Mouse (Mus musculus) thymus, postnatal 4 days (tissue): Measurements from ENCODE around the gene Pdha2.

Experiments used
- DNase-seq: peaks from one replicate; pipeline ENCODE4 v3.0.0; 2021

The Pdha2 gene

DNA sequence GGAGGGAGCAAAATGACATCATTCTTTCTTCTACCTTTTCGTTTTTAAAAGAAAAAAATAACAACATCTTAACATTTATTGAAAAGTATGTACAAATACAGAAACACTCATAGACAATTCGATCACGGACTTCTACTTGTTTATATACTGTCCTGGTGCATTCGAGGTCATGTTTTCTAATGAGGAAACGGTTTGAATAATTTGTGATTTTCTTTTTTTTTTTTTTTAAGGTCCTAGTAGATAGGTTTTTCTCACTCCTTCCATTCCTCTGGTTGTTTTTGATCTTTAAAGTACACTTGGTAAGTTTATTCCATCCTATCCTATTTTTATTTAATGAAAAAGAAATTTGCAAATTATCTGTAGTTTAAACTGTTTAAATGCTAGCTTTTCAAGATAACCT, at the start of gene Pdha2:
Gene Pdha2 (minus strand): TSS at position 101 of the 400 bp plus-strand sequence.
- no peak for DNase-seq

DNA sequence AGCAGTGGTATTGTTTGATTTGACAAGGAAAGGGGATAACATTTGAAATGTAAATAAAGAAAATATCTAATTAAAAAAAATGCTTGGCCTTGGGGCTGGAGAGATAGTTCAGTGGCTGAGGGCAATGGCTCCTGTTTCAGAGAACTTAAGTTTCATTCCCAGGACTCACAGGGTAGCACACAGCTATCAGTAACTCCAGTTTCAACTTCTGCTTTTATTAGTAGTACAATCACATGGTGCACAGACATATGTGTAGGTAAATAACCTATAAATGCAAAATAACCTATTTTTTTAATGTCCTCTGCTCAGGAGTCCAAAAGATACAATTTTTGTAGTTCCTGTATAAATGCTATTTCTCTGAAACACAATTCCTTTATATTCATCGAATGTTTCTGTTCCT, 48.4 kb upstream of the Pdha2 start:
- DNase-seq: no peak

DNA sequence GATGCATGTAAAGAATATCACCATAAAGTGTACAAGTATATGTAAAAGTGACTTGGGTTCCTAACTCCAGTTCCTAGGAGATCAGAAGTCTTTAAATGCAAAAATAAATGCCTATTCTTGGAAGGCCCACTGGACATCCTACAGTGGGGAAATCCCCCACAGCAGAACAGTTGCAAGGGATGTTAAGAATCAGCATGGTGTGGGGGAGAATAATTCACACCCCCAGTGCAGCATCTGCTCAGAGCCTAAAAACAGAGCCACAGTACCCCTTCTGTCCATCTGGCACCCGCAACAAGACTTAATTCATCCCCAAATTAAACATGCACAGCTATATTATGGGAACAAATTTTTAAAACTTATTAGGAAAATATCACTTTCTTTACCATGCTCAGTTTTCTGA, 39.3 kb upstream of the Pdha2 start:
- DNase-seq: no peak

- no peak for DNase-seq
Observed at GRCm38 (mm10) chr3:141244725-141245298, 32.7 kb upstream of the Pdha2 start.

- no peak for DNase-seq
Observed at GRCm38 (mm10) chr3:141238071-141238470, 25.9 kb upstream of the Pdha2 start.

- no peak for DNase-seq
Observed at GRCm38 (mm10) chr3:141229148-141229547, 17.0 kb upstream of the Pdha2 start.

DNA sequence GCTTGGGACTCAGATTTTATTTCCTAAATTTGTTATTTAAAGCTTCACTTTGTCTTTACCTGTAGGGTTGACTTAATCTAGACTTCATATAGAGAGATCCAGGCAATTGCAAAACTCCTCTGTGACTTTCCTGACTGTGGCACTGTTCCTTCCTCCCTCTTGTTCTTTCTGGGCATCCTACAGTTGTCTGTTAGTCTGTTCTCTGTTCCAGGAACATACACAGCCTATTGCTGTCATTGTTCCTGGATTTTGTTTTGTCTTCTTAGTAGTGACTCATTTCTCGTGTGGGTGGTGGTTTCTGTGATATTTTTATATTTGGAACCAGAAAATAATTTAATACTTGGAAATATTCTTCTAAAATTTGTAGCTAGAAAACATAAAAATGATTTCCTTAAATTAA, 10.2 kb upstream of the Pdha2 start:
- no peak for DNase-seq

GRCm38 (mm10) chr3:141218561-141218960, 6.4 kb upstream of the Pdha2 start:
- no peak for DNase-seq

- DNase-seq: no peak
Observed at GRCm38 (mm10) chr3:141216999-141217398, 4.8 kb upstream of the Pdha2 start.

DNA sequence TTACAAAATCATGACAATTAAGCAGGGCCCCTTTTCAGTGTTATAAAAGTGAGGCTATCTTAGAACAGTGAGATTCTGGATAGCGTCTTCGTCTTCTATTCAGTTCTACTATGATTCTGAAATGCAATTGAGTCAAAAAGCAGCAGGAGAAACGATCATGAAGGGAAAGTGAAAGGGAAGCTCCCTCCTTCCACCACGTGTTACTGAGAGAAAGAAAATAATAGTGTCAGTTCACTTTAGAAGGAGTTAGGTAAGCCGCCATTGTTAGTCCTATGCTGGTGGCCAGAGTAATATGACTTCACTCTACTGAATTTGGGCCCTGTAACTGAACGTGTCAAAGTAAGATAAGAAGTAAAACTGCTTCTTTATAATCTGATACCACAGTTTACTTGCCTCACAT, 4.1 kb upstream of the Pdha2 start:
- no peak for DNase-seq

DNA sequence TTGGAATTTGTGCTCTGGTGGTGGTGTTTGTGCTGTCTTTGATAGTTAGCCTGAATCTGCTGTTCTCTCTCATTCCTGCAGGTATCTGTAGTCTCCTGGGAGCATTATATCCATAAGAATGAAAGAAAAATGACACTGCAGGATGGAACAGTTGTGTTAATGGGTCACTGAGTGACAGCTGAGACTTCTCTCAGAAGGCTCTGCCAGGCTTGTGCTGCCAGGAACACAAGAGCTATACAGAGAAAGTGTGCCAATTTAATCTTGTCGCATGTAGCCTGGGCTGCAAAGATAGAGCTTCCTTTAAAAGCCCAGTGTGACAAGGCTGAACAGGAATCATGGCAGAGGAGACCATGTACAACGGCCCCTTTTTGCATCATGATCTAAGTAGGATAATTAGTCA, 2.6 kb upstream of the Pdha2 start:
- DNase-seq: no peak

DNA sequence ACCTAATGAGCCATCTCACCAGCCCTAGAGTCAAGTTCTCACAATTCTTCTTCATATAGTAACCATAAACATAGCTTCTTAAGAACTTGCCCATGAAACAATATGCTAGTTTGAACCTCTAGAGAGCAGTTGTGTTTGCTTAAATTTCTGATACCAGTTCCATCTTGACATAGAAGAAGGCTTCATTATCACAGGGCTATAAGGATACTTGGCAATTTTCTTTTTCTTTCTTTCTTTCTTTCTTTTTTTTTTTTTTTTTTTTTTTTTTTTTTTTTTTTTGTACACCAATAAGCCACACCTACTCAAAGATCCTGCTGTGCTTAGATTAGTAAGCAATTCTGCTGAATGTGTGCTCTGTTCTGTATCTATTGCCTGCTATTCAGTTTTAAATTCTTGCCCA, 2.0 kb upstream of the Pdha2 start:
- no peak for DNase-seq

GRCm38 (mm10) chr3:141211644-141212043, 511 bp downstream of the Pdha2 start:
- DNase-seq: no peak

GRCm38 (mm10) chr3:141201766-141202165, 10.4 kb downstream of the Pdha2 start:
- no peak for DNase-seq

- DNase-seq: no peak
Observed at GRCm38 (mm10) chr3:141197308-141197861, 14.8 kb downstream of the Pdha2 start.

DNA sequence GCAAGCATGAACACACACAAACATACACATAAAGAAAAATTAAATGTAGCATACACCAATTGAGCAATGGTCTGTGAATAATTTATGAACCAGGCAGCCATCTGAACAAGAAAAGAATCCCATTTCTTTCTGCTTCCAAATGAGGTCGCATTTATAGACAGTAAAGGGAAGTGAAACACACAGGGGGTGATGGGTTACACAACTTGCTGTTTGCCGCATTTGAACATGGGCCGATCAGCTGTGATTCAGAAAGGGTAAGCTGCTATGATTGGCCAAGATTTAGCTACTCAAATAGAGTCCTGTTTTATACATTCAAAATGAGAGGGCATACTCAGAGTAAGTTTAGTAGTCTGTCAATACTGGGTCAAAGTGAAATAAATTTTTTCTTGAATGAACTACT, 20.5 kb downstream of the Pdha2 start:
- no peak for DNase-seq

DNA sequence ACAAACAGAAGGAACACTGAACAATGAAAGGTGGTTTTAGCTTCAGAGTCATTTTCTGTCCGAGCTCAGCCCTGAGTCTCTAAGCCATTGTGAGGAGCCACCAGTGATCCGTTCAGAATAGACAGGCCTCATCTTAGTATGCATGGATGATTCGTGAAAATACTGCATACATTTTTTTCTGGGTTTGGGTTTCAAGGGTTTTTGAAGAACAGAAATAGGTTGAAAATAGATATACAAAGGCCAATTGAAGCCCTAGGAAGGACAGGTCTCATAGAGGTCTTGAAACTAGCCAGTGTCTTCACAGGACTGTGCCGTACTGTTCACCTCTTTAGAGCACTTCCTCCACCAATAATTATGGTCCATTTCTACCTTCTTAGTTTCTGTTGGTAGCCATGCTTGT, 21.7 kb downstream of the Pdha2 start:
- no peak for DNase-seq

DNA sequence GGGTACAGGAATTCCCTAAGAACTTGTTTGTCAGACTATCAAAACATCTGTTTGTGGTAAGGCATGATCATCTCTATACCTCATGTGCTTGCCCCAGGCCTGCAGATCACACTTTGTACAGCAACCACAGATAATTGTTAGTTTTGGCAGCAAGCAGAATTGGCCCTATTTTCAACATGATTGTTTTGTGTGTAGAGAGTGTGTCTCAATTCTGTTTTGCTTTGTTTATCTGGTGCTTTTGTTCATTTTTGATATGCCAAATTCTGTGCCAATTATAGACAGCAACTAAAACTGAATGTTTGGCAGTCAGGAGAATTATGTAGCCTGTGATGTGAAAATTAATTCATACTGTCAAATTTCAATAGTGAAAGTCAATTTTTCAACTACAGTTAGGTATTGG, 51.2 kb downstream of the Pdha2 start:
- DNase-seq: no peak
